Mouse (Mus musculus) lung, postnatal 14 days (tissue): ENCODE results near the gene Ncf1.

ENCODE experiments used
- DNase-seq: peaks from one replicate; pipeline ENCODE4 v3.0.0; 2021

Gene Ncf1

GRCm38 (mm10) chr5:134229391-134229790, at the start of gene Ncf1:
TSS of gene Ncf1 (minus strand) at chr5:134229625.
- DNase-seq = no peak

GRCm38 (mm10) chr5:134277109-134277508, 47.7 kb upstream of the Ncf1 start:
- DNase-seq = no peak

GRCm38 (mm10) chr5:134275556-134275955, 46.1 kb upstream of the Ncf1 start:
- no peak for DNase-seq

- DNase-seq = no peak
Measured at GRCm38 (mm10) chr5:134275021-134275420, 45.6 kb upstream of the Ncf1 start.

GRCm38 (mm10) chr5:134273761-134274160, 44.3 kb upstream of the Ncf1 start:
- DNase-seq = no peak

GRCm38 (mm10) chr5:134272761-134273160, 43.3 kb upstream of the Ncf1 start:
- no peak for DNase-seq

- no peak for DNase-seq
Measured at GRCm38 (mm10) chr5:134271421-134271820, 42.0 kb upstream of the Ncf1 start.

- DNase-seq = no peak
Measured at GRCm38 (mm10) chr5:134270566-134270965, 41.1 kb upstream of the Ncf1 start.

- DNase-seq = peak; percentile 27
Measured at GRCm38 (mm10) chr5:134269751-134270150, 40.3 kb upstream of the Ncf1 start.

GRCm38 (mm10) chr5:134268751-134269150, 39.3 kb upstream of the Ncf1 start:
- DNase-seq = no peak

GRCm38 (mm10) chr5:134266404-134266803, 37.0 kb upstream of the Ncf1 start:
- no peak for DNase-seq

GRCm38 (mm10) chr5:134265890-134266289, 36.5 kb upstream of the Ncf1 start:
- DNase-seq = no peak

GRCm38 (mm10) chr5:134260001-134260636, 30.7 kb upstream of the Ncf1 start:
- DNase-seq = no peak

GRCm38 (mm10) chr5:134258934-134259333, 29.5 kb upstream of the Ncf1 start:
- no peak for DNase-seq

GRCm38 (mm10) chr5:134258395-134258794, 29.0 kb upstream of the Ncf1 start:
- no peak for DNase-seq

- no peak for DNase-seq
Measured at GRCm38 (mm10) chr5:134257349-134258031, 28.1 kb upstream of the Ncf1 start.

- DNase-seq = no peak
Measured at GRCm38 (mm10) chr5:134255294-134255693, 25.9 kb upstream of the Ncf1 start.

GRCm38 (mm10) chr5:134253806-134254205, 24.4 kb upstream of the Ncf1 start:
- DNase-seq = no peak

GRCm38 (mm10) chr5:134251083-134251482, 21.7 kb upstream of the Ncf1 start:
- no peak for DNase-seq

GRCm38 (mm10) chr5:134250601-134251000, 21.2 kb upstream of the Ncf1 start:
- DNase-seq = no peak

- no peak for DNase-seq
Measured at GRCm38 (mm10) chr5:134249245-134249649, 19.8 kb upstream of the Ncf1 start.

GRCm38 (mm10) chr5:134248608-134249244, 19.3 kb upstream of the Ncf1 start:
- DNase-seq = no peak

GRCm38 (mm10) chr5:134246146-134246545, 16.7 kb upstream of the Ncf1 start:
- DNase-seq = peak; percentile 66

- DNase-seq = no peak
Measured at GRCm38 (mm10) chr5:134244890-134245289, 15.5 kb upstream of the Ncf1 start.
